Mouse (Mus musculus) cortical plate, adult 2 months (tissue): ENCODE measurements around the gene Sap25.

Experiments used
- CTCF ChIP-seq: fragments of 200-500 bp; IDR thresholded peaks from 2 replicates; pipeline ENCODE4 v1.5.1; 2011; ENCODE audit warnings: mild to moderate bottlenecking, control low read depth, low read length; ENCODE audit not compliant: insufficient read depth; ENCODE audit errors: extremely low read depth
- POLR2A ChIP-seq: fragments of 200-500 bp; IDR thresholded peaks from 2 replicates; pipeline ENCODE4 v1.6.1; 2011; ENCODE audit warnings: mild to moderate bottlenecking, low read length, control low read depth; ENCODE audit not compliant: insufficient read depth; ENCODE audit errors: extremely low read depth

- TF ChIP-seq CTCF: no peak
- no peak for TF ChIP-seq POLR2A
Observed at GRCm38 (mm10) chr5:137630602-137631001, 10.5 kb upstream of the Sap25 start.
